Mouse (Mus musculus) right cerebral cortex, adult 18-20 months (tissue): ENCODE measurements around the gene Cpne6.

Source experiments
- DNase-seq: peaks from one replicate; pipeline ENCODE4 v3.0.0; 2022; ENCODE audit warnings: mixed read lengths

Gene Cpne6

GRCm38 (mm10) chr14:55557003-55557402, 46.8 kb downstream of the Cpne6 start:
- peak; percentile 65 for DNase-seq

GRCm38 (mm10) chr14:55557587-55557986, 47.3 kb downstream of the Cpne6 start:
- DNase-seq, result no peak

GRCm38 (mm10) chr14:55558740-55559448, 48.6 kb downstream of the Cpne6 start:
- no peak for DNase-seq

- DNase-seq, result peak; percentile 90
These were observed 49.6 kb downstream of the Cpne6 start, which contains the start of gene Dcaf11 for GRCm38 (mm10) chr14:55559799-55560201. Gene Dcaf11, plus strand, starts transcription at chr14:55560006.

- peak; percentile 99 for DNase-seq
These were observed 50.2 kb downstream of the Cpne6 start, which contains the start of gene A730061H03Rik for GRCm38 (mm10) chr14:55560202-55561073. Gene A730061H03Rik, minus strand, starts transcription at chr14:55560406.

- DNase-seq, result no peak
These were observed 51.6 kb downstream of the Cpne6 start for GRCm38 (mm10) chr14:55561860-55562259.

- DNase-seq, result no peak
These were observed 53.0 kb downstream of the Cpne6 start for GRCm38 (mm10) chr14:55563249-55563648.

- DNase-seq, result no peak
These were observed 55.5 kb downstream of the Cpne6 start for GRCm38 (mm10) chr14:55565748-55566147.
